Mouse (Mus musculus): ENCODE results near the gene Fam69a. TPM values are rescaled to one million over a fixed set of nuclear protein-coding genes. Genes with fewer than 3 reads are reported as not detected.

Fam69a gene
- polyA plus RNA-seq, 1 experiment from 2014 or later: 20.9 TPM

- Histone ChIP-seq H3K9ac (no peak overlapping the region), H3K4me3 (replicated peaks) (no peak overlapping the region), H3K27me3 (replicated peaks) (no peaks in the 10 kb centered on the region), H3K36me3 (no peaks in the 10 kb centered on the region), H3K27ac (no peak overlapping the region), H3K9me3 (no peaks in the 10 kb centered on the region), H3K4me2 (replicated peaks) (no peak overlapping the region), H3K4me1 (replicated peaks) (no peaks in the 10 kb centered on the region)
- 86% methylated on average over 10 of the region's 10 CpGs for WGBS
- no peak for ATAC-seq
Measured at GRCm38 (mm10) chr5:107936625-107937389, 50.1 kb downstream of the Fam69a start.

- no peak overlapping the region for H3K27ac ChIP-seq
- H3K9me3 ChIP-seq: no peaks in the 10 kb centered on the region
- no peaks in the 10 kb centered on the region for H3K4me1 ChIP-seq (replicated peaks)
- 90% methylated on average over 10 of the region's 10 CpGs for WGBS
- H3K4me2 ChIP-seq (replicated peaks): no peak overlapping the region
- H3K9ac ChIP-seq: no peak overlapping the region
- ATAC-seq: no peak
- no peaks in the 10 kb centered on the region for H3K36me3 ChIP-seq
- no peak overlapping the region for H3K4me3 ChIP-seq (replicated peaks)
- H3K27me3 ChIP-seq (replicated peaks): no peaks in the 10 kb centered on the region
Measured at GRCm38 (mm10) chr5:107934770-107935543, 51.9 kb downstream of the Fam69a start.

- ATAC-seq: no peak
- Histone ChIP-seq H3K4me3 (replicated peaks) (no peak overlapping the region), H3K9ac (no peak overlapping the region), H3K36me3 (no peaks in the 10 kb centered on the region), H3K9me3 (no peaks in the 10 kb centered on the region), H3K27me3 (replicated peaks) (no peaks in the 10 kb centered on the region), H3K27ac (no peak overlapping the region), H3K4me1 (replicated peaks) (no peaks in the 10 kb centered on the region), H3K4me2 (replicated peaks) (no peak overlapping the region)
- 67% methylated on average over 4 of the region's 4 CpGs for WGBS
Measured at GRCm38 (mm10) chr5:107933202-107933974, 53.5 kb downstream of the Fam69a start.

- 38% methylated on average over 2 of the region's 2 CpGs for WGBS
- no peak for ATAC-seq
- Histone ChIP-seq H3K27ac (no peak overlapping the region), H3K4me2 (replicated peaks) (no peak overlapping the region), H3K4me3 (replicated peaks) (no peak overlapping the region), H3K36me3 (no peaks in the 10 kb centered on the region), H3K9me3 (no peaks in the 10 kb centered on the region), H3K27me3 (replicated peaks) (no peaks in the 10 kb centered on the region), H3K9ac (no peak overlapping the region), H3K4me1 (replicated peaks) (no peaks in the 10 kb centered on the region)
Measured at GRCm38 (mm10) chr5:107932556-107932955, 54.3 kb downstream of the Fam69a start.

- no peak for ATAC-seq
- Histone ChIP-seq H3K9me3 (no peaks in the 10 kb centered on the region), H3K4me2 (replicated peaks) (no peak overlapping the region), H3K4me1 (replicated peaks) (no peaks in the 10 kb centered on the region), H3K4me3 (replicated peaks) (no peak overlapping the region), H3K27ac (no peak overlapping the region), H3K27me3 (replicated peaks) (no peaks in the 10 kb centered on the region), H3K36me3 (no peaks in the 10 kb centered on the region), H3K9ac (no peak overlapping the region)
- WGBS: 61% methylated on average over 11 of the region's 11 CpGs
Measured at GRCm38 (mm10) chr5:107926550-107927249, 60.2 kb downstream of the Fam69a start.

- ATAC-seq: no peak
- WGBS: 83% methylated on average over 8 of the region's 8 CpGs
- Histone ChIP-seq H3K9me3 (no peaks in the 10 kb centered on the region), H3K36me3 (no peaks in the 10 kb centered on the region), H3K4me3 (replicated peaks) (no peak overlapping the region), H3K4me2 (replicated peaks) (no peak overlapping the region), H3K27me3 (replicated peaks) (no peaks in the 10 kb centered on the region), H3K27ac (no peak overlapping the region), H3K4me1 (replicated peaks) (no peaks in the 10 kb centered on the region), H3K9ac (no peak overlapping the region)
Measured at GRCm38 (mm10) chr5:107924564-107924963, 62.3 kb downstream of the Fam69a start.

- Histone ChIP-seq H3K4me3 (replicated peaks) (no peak overlapping the region), H3K9me3 (no peaks in the 10 kb centered on the region), H3K9ac (no peak overlapping the region), H3K27me3 (replicated peaks) (no peaks in the 10 kb centered on the region), H3K27ac (no peak overlapping the region), H3K4me2 (replicated peaks) (no peak overlapping the region), H3K36me3 (no peaks in the 10 kb centered on the region), H3K4me1 (replicated peaks) (no peaks in the 10 kb centered on the region)
- WGBS: 87% methylated on average over 1 of the region's 1 CpGs
- ATAC-seq: no peak
Measured at GRCm38 (mm10) chr5:107922836-107923235, 64.0 kb downstream of the Fam69a start.

- no peak overlapping the region for H3K27ac ChIP-seq
- no peaks in the 10 kb centered on the region for H3K9me3 ChIP-seq
- peak; percentile 73 for ATAC-seq
- no peak overlapping the region for H3K4me2 ChIP-seq (replicated peaks)
- no peak overlapping the region for H3K9ac ChIP-seq
- H3K36me3 ChIP-seq: no peaks in the 10 kb centered on the region
- no peaks in the 10 kb centered on the region for H3K27me3 ChIP-seq (replicated peaks)
- no peaks in the 10 kb centered on the region for H3K4me1 ChIP-seq (replicated peaks)
- no peak overlapping the region for H3K4me3 ChIP-seq (replicated peaks)
- WGBS: 84% methylated on average over 2 of the region's 2 CpGs
Measured at GRCm38 (mm10) chr5:107921400-107922252, 65.3 kb downstream of the Fam69a start.

- no peaks in the 10 kb centered on the region for H3K36me3 ChIP-seq
- no peaks in the 10 kb centered on the region for H3K9me3 ChIP-seq
- no peak overlapping the region for H3K9ac ChIP-seq
- no peak overlapping the region for H3K4me2 ChIP-seq (replicated peaks)
- no peak overlapping the region for H3K27ac ChIP-seq
- no peaks in the 10 kb centered on the region for H3K4me1 ChIP-seq (replicated peaks)
- ATAC-seq: no peak
- WGBS: 52% methylated on average over 4 of the region's 4 CpGs
- no peaks in the 10 kb centered on the region for H3K27me3 ChIP-seq (replicated peaks)
- H3K4me3 ChIP-seq (replicated peaks): no peak overlapping the region
Measured at GRCm38 (mm10) chr5:107915280-107915679, 71.6 kb downstream of the Fam69a start.

GRCm38 (mm10) chr5:107911012-107911411 lies 75.9 kb downstream of the Fam69a start:
- H3K9me3 ChIP-seq: no peaks in the 10 kb centered on the region
- no peak overlapping the region for H3K4me3 ChIP-seq (replicated peaks)
- H3K36me3 ChIP-seq: peaks cover 16% of the 10 kb centered on the region
- no peaks in the 10 kb centered on the region for H3K27me3 ChIP-seq (replicated peaks)
- H3K4me2 ChIP-seq (replicated peaks): no peak overlapping the region
- WGBS: 87% methylated on average over 5 of the region's 5 CpGs
- no peak overlapping the region for H3K9ac ChIP-seq
- no peaks in the 10 kb centered on the region for H3K4me1 ChIP-seq (replicated peaks)
- H3K27ac ChIP-seq: no peak overlapping the region
- ATAC-seq: no peak

- Histone ChIP-seq H3K27ac (no peak overlapping the region), H3K4me3 (replicated peaks) (no peak overlapping the region), H3K9me3 (no peaks in the 10 kb centered on the region), H3K36me3 (peaks cover 18% of the 10 kb centered on the region), H3K27me3 (replicated peaks) (no peaks in the 10 kb centered on the region), H3K4me2 (replicated peaks) (no peak overlapping the region), H3K9ac (no peak overlapping the region), H3K4me1 (replicated peaks) (no peaks in the 10 kb centered on the region)
- no peak for ATAC-seq
- WGBS: 68% methylated on average over 5 of the region's 5 CpGs
Measured at GRCm38 (mm10) chr5:107910084-107910616, 76.7 kb downstream of the Fam69a start.
